Mouse (Mus musculus) liver, embryonic 16.5 days (tissue): ENCODE results near the gene Clk2. TPM values are rescaled to one million over a fixed set of nuclear protein-coding genes. Genes with fewer than 3 reads are reported as not detected.

Source experiments
- ATAC-seq: fragments of 200-750 bp; cut with Nextera tagmentation; 2 replicates; pipeline ENCODE4 v1.8.0; 2017; ENCODE audit warnings: low read depth, mild to moderate bottlenecking, moderate number of reproducible peaks, moderate library complexity
- H3K27ac ChIP-seq: fragments of 300-500 bp; sonication (generic); 2 replicates; pipeline ENCODE4 v1.5.1; 2014; ENCODE audit warnings: mild to moderate bottlenecking, low read length
- H3K27me3 ChIP-seq: fragments of 300-500 bp; sonication (generic); 2 replicates; pipeline ENCODE4 v1.6.1; 2014; ENCODE audit warnings: low read depth, low read length, mixed read lengths; ENCODE audit not compliant: control insufficient read depth, insufficient read depth
- H3K36me3 ChIP-seq: fragments of 300-500 bp; sonication (generic); 2 replicates; pipeline ENCODE4 v1.6.1; 2014; ENCODE audit warnings: mild to moderate bottlenecking; ENCODE audit not compliant: control insufficient read depth, insufficient read depth
- H3K4me1 ChIP-seq: fragments of 300-500 bp; sonication (generic); 2 replicates; pipeline ENCODE4 v1.6.1; 2014; ENCODE audit warnings: low read depth, low read length, mixed read lengths; ENCODE audit not compliant: control insufficient read depth
- H3K4me2 ChIP-seq: fragments of 300-500 bp; sonication (generic); 2 replicates; pipeline ENCODE4 v1.6.1; 2014; ENCODE audit warnings: low read depth, low read length, mixed read lengths
- H3K4me3 ChIP-seq: fragments of 300-500 bp; sonication (generic); 2 replicates; pipeline ENCODE4 v1.5.1; 2014; ENCODE audit warnings: low read depth, mild to moderate bottlenecking, low read length
- H3K9ac ChIP-seq: fragments of 300-500 bp; sonication (generic); 2 replicates; pipeline ENCODE4 v1.6.1; 2014; ENCODE audit warnings: low read depth, low read length
- H3K9me3 ChIP-seq: fragments of 300-500 bp; sonication (generic); replicated peaks from 2 replicates; pipeline ENCODE4 v1.6.1; 2016; ENCODE audit warnings: low read length; ENCODE audit not compliant: control insufficient read depth
- WGBS: fragments of 180-500 bp; shearing (Covaris S2); extraction: QIAGEN DNeasy Blood & Tissue Kit; methylation state at CpG from one replicate; pipeline ENCODE4 v1.1.7; 2014; ENCODE audit not compliant: insufficient replicate concordance; 5-methylcytosine and 5-hydroxymethylcytosine counted together
- polyA plus RNA-seq: library from polyadenylated mRNA; unstranded; fragments of >200 nt; fragmentation: Nextera tagmentation; extraction: Ambion mirVana; gene quantifications from 2 replicates; pipeline ENCODE4 v1.2.1, GENCODE M21; 2015

Clk2 gene
- polyA plus RNA-seq, 1 experiment from 2014 or later: 8.4 TPM

DNA sequence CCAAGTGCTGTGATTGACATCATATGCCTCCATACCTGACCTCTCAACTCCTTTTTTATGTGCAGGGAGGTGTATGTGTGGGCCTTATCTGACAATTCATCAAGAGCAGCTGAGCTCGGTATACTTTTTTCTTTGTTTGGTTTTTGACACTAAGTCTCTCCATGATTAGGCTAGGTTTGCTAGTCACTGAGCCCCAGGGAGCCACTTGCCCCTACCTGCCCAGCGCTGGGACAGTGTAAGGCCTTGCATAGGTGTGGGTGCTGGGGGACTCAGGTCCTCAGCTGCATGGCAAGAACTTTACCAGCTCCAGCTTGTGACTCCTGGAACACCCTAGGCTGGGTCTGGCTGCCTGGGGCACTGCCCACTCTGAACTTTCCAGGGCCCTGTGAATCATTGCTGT lies 42.1 kb downstream of the Clk2 start:
- H3K9ac ChIP-seq: no peak overlapping the region
- H3K4me2 ChIP-seq: no peak overlapping the region
- H3K9me3 ChIP-seq: no peaks in the 10 kb centered on the region
- no peak for ATAC-seq
- H3K36me3 ChIP-seq: peaks cover 33% of the 10 kb centered on the region
- H3K27me3 ChIP-seq: no peaks in the 10 kb centered on the region
- 75% methylated on average over 2 of the region's 2 CpGs for WGBS
- H3K4me3 ChIP-seq: no peak overlapping the region
- peaks cover 6% of the 10 kb centered on the region for H3K4me1 ChIP-seq
- H3K27ac ChIP-seq: no peak overlapping the region

- no peaks in the 10 kb centered on the region for H3K27me3 ChIP-seq
- H3K4me2 ChIP-seq: no peak overlapping the region
- H3K9me3 ChIP-seq: no peaks in the 10 kb centered on the region
- no peak overlapping the region for H3K9ac ChIP-seq
- H3K4me3 ChIP-seq: no peak overlapping the region
- no peak overlapping the region for H3K27ac ChIP-seq
- no peak for ATAC-seq
- 81% methylated on average over 13 of the region's 13 CpGs for WGBS
- H3K4me1 ChIP-seq: peaks cover 7% of the 10 kb centered on the region
- H3K36me3 ChIP-seq: peaks cover 33% of the 10 kb centered on the region
Observed at GRCm38 (mm10) chr3:89208075-89208657, 43.6 kb downstream of the Clk2 start.

DNA sequence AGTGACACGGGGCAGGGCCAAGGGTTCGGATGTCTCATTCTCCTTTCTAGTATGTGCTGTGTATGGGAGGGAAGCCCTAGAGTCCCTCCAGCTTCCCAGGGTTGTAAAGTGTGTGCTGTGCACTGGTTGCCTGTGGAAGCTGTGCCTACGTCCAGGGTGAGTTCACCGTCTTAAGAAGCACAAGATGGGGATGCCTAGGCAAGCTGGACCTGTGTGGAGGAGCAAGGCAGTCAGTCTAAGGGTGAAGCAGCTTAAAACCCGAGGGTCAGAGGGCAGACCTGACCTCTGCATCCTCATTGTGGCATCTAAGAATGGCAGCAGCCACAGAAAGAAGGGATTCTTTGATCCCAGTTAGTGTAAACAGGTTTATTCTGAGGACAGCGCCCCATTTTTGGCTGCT lies 44.1 kb downstream of the Clk2 start:
- 78% methylated on average over 6 of the region's 6 CpGs for WGBS
- ATAC-seq: no peak
- no peak overlapping the region for H3K27ac ChIP-seq
- H3K27me3 ChIP-seq: no peaks in the 10 kb centered on the region
- no peaks in the 10 kb centered on the region for H3K9me3 ChIP-seq
- peaks cover 33% of the 10 kb centered on the region for H3K36me3 ChIP-seq
- H3K4me1 ChIP-seq: peaks cover 4% of the 10 kb centered on the region
- H3K9ac ChIP-seq: no peak overlapping the region
- no peak overlapping the region for H3K4me3 ChIP-seq
- H3K4me2 ChIP-seq: no peak overlapping the region

DNA sequence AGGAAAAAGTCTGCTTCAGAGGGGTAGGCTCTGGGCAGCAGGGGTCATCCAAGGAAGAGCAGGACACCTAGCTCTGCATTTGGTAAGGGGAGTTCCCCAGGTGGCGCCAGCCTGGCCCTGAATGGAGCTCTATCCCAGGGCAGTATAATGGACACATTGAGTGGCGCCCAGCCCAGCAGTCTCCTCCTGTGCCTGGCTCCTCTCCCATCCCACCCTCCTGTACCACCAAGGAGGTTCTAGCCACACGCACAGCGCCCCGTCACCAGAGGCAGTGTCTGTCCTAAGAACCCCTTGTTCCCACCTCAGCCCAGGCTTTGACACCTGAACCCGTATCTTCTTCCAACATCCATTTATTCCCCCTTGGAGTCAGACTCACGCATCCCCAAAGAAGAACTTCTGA lies 45.1 kb downstream of the Clk2 start:
- H3K27ac ChIP-seq: no peak overlapping the region
- peaks cover 2% of the 10 kb centered on the region; the same call in 1 of the 2 replicates for H3K27me3 ChIP-seq
- H3K36me3 ChIP-seq: peaks cover 33% of the 10 kb centered on the region
- 82% methylated on average over 7 of the region's 7 CpGs for WGBS
- no peak overlapping the region for H3K4me2 ChIP-seq
- no peak overlapping the region for H3K9ac ChIP-seq
- peaks cover 10% of the 10 kb centered on the region for H3K4me1 ChIP-seq
- H3K4me3 ChIP-seq: no peak overlapping the region
- H3K9me3 ChIP-seq: no peaks in the 10 kb centered on the region
- ATAC-seq: no peak

DNA sequence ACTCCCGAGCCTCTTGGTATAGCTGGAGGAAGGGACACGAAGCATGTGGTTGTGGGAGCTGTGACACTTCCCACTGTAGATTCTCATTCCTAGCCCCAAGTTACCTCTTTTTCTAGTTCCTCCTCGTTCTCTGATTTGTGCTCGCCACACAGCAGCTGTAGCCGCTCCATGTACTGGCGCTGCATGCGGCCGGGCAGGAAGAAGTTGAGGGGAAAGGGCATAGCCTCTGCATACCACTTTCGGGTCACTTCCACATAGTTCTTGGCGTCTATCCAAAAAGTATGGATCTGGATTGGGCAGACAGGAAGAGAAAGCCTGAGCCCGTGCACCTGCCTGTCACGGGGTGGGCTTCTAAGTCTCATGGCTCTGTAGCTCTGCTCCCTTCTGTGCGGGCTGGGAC lies 45.6 kb downstream of the Clk2 start:
- H3K4me1 ChIP-seq: peaks cover 14% of the 10 kb centered on the region
- ATAC-seq: no peak
- H3K9ac ChIP-seq: no peak overlapping the region
- H3K36me3 ChIP-seq: peaks cover 33% of the 10 kb centered on the region
- 73% methylated on average over 13 of the region's 13 CpGs for WGBS
- H3K27me3 ChIP-seq: peaks cover 3% of the 10 kb centered on the region; the same call in 1 of the 2 replicates
- H3K27ac ChIP-seq: no peak overlapping the region
- H3K9me3 ChIP-seq: no peaks in the 10 kb centered on the region
- no peak overlapping the region for H3K4me2 ChIP-seq
- no peak overlapping the region for H3K4me3 ChIP-seq

DNA sequence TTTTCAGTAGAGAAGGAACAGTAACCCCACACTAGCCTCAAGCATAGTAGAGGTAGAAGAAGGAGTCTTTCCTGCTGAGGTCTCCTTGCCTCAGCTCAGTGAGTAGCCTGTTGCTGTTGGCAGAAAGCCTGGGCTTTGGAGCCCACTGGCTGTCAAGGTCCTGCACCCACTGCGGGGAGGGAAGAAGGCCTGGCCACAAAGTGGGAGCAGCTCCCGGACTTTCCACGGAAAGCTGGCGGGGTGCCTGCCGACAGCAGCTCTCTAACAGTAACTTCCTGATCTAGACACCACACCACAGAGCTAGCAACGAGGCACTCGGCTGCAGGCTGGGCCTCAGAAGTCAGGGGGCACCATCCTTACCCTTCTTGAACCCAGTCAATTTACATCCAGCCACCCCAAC lies 46.1 kb downstream of the Clk2 start:
- no peak overlapping the region for H3K27ac ChIP-seq
- peaks cover 7% of the 10 kb centered on the region; the same call in 1 of the 2 replicates for H3K27me3 ChIP-seq
- WGBS: 51% methylated on average over 7 of the region's 7 CpGs
- H3K4me1 ChIP-seq: peaks cover 20% of the 10 kb centered on the region
- peaks cover 30% of the 10 kb centered on the region for H3K36me3 ChIP-seq
- no peak overlapping the region for H3K4me3 ChIP-seq
- H3K4me2 ChIP-seq: no peak overlapping the region
- H3K9me3 ChIP-seq: no peaks in the 10 kb centered on the region
- no peak overlapping the region for H3K9ac ChIP-seq
- ATAC-seq: no peak

DNA sequence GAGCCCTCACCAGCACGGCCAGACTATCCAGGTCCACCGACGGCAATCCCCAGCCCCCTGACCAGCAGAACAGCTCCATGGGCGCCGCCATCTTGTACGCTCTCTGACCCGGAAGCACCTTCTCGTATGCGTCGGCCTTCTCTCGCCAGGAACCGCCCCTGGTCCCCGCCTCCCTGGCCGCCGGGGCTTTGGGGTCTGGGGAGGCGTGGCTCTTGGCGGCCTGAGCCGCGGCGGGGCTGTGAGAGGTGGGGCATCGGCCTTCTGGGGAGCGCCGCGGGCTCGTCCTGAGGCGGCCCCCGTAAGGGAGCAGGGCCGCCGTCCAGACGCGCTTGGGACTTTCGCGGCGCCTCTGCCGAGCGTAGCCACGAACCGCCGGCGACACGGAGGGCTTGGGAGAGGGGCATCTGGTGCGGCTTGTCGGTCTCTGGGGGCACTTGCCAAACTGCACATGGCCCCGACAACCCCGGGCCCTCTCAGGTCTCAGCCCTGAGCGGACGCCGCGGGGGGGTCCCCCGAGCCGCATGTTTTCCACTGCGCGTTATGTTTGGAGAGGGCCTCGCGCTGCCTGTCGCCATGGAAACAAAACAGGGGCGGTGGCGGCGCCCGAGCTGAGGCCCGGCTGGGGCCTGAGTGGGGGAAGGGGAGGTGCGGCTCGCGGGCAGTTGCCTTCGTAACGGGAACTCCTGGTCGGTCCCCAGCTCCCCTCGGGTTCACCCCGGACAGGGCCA lies 49.4 kb downstream of the Clk2 start:
- ATAC-seq: peak; percentile 91
- Histone ChIP-seq H3K36me3 (peaks cover 11% of the 10 kb centered on the region), H3K4me1 (peaks cover 21% of the 10 kb centered on the region), H3K4me3 (peak overlapping the region; percentile 90), H3K27ac (peak overlapping the region; percentile 55), H3K4me2 (peak overlapping the region; percentile 85), H3K9ac (peak overlapping the region; percentile 68), H3K27me3 (peaks cover 7% of the 10 kb centered on the region; the same call in 1 of the 2 replicates), H3K9me3 (no peaks in the 10 kb centered on the region)
- WGBS: under 1% methylated on average over 69 of the region's 69 CpGs

GRCm38 (mm10) chr3:89214681-89215411 lies 50.3 kb downstream of the Clk2 start, which contains the start of gene Thbs3:
Thbs3 (plus strand) TSS chr3:89215180.
- peak within 1 kb of the TSS; percentile 90 for H3K4me3 ChIP-seq
- ATAC-seq: no peak
- H3K36me3 ChIP-seq: peaks cover 6% of the 10 kb centered on the region
- no peaks in the 10 kb centered on the region for H3K9me3 ChIP-seq
- H3K9ac ChIP-seq: peak within 1 kb of the TSS; percentile 68
- H3K4me2 ChIP-seq: peak within 1 kb of the TSS; percentile 85
- 3% methylated on average over 18 of the region's 19 CpGs for WGBS
- H3K27me3 ChIP-seq: peaks cover 7% of the 10 kb centered on the region; the same call in 1 of the 2 replicates
- peaks cover 21% of the 10 kb centered on the region for H3K4me1 ChIP-seq
- H3K27ac ChIP-seq: peak within 1 kb of the TSS; percentile 55
